Mouse (Mus musculus) spleen, postnatal 14 days (tissue): ENCODE measurements around the gene Olfr770.
"Not testable (repeated sequence)": the region's sequence is repeated elsewhere in the genome, so short reads cannot be mapped to it uniquely, and the experiment has no call there.

Source experiments
- DNase-seq, 2 experiments: peaks; one replicate each; pipeline ENCODE4 v3.0.0; 2021 to 2022; ENCODE audit warnings: low spot score in 2 of 2

Olfr770 gene

DNA sequence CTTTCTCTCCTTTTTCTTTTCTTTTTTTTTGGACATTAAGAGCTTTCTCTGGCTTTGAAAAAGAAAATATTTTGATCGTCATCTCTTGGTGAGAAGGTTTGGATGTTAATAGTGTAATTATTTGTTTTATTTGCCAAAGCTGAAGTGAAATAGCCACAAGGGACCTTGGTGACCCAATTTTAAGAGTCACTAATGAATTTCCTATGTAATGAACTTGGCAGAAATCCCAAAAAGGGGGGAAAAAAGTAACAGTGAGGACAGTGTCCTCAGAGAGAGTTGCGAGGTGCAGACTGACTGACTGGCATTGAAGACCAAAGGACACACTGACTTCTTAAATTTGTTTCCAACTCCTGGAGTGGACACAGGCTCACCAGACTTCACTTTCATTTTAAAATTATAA, at the start of gene Olfr770:
Gene Olfr770, minus strand, starts transcription at position 101 of the 400 bp plus-strand sequence.
- DNase-seq, result no peak

DNA sequence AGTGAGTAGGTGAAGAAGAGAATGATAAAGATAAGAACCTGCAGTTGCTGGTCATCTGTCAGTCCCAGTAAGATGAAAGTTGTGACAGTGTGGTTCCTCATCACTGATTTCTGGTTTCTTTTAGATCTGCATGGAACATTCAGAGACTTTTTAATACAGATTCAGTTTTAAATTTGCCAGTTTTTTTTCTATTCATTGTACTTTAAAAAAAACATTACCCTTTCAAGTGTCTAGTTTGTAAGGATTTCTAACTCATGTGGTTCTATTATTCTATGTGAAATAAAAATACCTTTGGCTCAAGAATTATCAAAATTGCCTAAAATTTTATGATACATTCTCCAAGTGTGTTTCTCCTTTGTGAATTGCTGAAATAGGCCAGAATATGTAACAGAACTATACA, 48.5 kb upstream of the Olfr770 start, which contains the start of gene Olfr773:
Gene Olfr773, minus strand, starts transcription at position 101 of the 400 bp plus-strand sequence.
- DNase-seq, result not testable (repeated sequence)

DNA sequence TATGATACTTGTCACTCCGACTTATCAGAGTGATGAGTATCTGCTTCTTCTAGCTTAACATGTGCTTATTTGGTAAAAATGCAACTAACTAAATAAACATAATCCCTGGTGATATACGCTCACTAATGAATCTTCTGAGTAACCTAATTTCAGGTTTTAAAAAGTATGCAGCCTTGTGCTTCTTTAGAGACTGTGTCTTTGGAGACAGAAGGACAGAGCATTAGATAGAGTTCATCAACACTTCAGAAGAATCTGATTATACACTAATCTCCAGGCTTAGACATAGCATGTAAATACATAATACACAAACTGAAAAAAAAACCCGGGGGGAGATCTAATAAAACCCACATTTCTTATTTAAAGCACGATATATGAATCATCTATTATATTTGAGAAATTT, 39.0 kb upstream of the Olfr770 start, which contains the start of gene Olfr772:
Gene Olfr772, minus strand, starts transcription at position 101 of the 400 bp plus-strand sequence.
- DNase-seq, result not testable (repeated sequence)

GRCm38 (mm10) chr10:129164651-129165050, 25.9 kb upstream of the Olfr770 start, which contains the start of gene Olfr771:
Gene Olfr771 (minus strand): TSS chr10:129164751.
- no peak for DNase-seq

- no peak for DNase-seq
Observed at GRCm38 (mm10) chr10:129117761-129118160, 21.0 kb downstream of the Olfr770 start, which contains the start of gene Olfr769. Gene Olfr769 (minus strand): TSS chr10:129117861.

GRCm38 (mm10) chr10:129115146-129115545, 23.7 kb downstream of the Olfr770 start:
- DNase-seq, result no peak

DNA sequence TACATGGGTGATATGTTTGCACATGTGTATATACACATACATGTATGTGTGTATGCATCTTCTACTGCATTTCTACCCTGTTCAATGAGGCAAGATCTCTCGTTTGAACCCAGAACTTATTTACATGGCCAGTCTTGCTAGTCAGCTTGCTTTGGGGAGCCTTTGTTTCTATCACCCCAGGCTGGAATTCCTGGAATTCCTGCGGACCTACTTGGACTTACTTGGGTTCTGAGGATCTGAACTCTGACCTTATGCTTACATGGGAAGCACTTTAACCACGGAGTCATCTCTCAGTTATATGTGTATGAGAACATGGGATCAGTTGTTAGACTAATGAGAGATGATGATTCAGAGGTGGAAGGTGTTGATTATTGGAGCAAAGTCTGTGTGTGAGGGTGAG, 37.6 kb downstream of the Olfr770 start:
- no peak for DNase-seq

- DNase-seq, result no peak
Observed at GRCm38 (mm10) chr10:129099275-129099674, 39.5 kb downstream of the Olfr770 start, which contains the start of gene Olfr768. Gene Olfr768 (minus strand): TSS chr10:129099375.

GRCm38 (mm10) chr10:129082810-129083209, 56.0 kb downstream of the Olfr770 start, which contains the start of gene Olfr767:
Gene Olfr767 (minus strand): TSS chr10:129082910.
- not testable (repeated sequence) for DNase-seq
